Mouse (Mus musculus) spleen, postnatal 36 days (tissue): ENCODE measurements around the gene Mnd1.
A peak's percentile ranks its signal among the peaks of the same experiment; 100 is the strongest.

Experiments used
- DNase-seq, 2 experiments: peaks; one replicate each; pipeline ENCODE4 v3.0.0; 2022; ENCODE audit warnings: low spot score in 2 of 2, mixed read lengths in 1 of 2

Gene Mnd1

GRCm38 (mm10) chr3:84048729-84049175, 106.8 kb downstream of the Mnd1 start:
- no peak for DNase-seq

GRCm38 (mm10) chr3:84046206-84046605, 109.4 kb downstream of the Mnd1 start:
- peak; percentile 36 to 46 for DNase-seq

- peak; percentile 54 to 75 for DNase-seq
These were observed 113.8 kb downstream of the Mnd1 start for GRCm38 (mm10) chr3:84041739-84042138.

GRCm38 (mm10) chr3:84040476-84041082, 115.0 kb downstream of the Mnd1 start:
- DNase-seq, result peak; percentile 84

GRCm38 (mm10) chr3:84039646-84040475, 115.7 kb downstream of the Mnd1 start, which contains the start of gene Tmem131l:
Tmem131l (minus strand) TSS chr3:84040175.
- DNase-seq, result peak; percentile 75 to 80

- peak; percentile 97 to 98 for DNase-seq
These were observed 116.5 kb downstream of the Mnd1 start for GRCm38 (mm10) chr3:84038981-84039645.

- no peak for DNase-seq
These were observed 117.5 kb downstream of the Mnd1 start for GRCm38 (mm10) chr3:84038126-84038525.
